Mouse (Mus musculus) testis, postnatal 14 days (tissue): Measurements from ENCODE around the gene R3hdm4.

Experiments
- DNase-seq: peaks from one replicate; pipeline ENCODE4 v3.0.0; 2021; ENCODE audit warnings: low spot score

Gene R3hdm4

DNA sequence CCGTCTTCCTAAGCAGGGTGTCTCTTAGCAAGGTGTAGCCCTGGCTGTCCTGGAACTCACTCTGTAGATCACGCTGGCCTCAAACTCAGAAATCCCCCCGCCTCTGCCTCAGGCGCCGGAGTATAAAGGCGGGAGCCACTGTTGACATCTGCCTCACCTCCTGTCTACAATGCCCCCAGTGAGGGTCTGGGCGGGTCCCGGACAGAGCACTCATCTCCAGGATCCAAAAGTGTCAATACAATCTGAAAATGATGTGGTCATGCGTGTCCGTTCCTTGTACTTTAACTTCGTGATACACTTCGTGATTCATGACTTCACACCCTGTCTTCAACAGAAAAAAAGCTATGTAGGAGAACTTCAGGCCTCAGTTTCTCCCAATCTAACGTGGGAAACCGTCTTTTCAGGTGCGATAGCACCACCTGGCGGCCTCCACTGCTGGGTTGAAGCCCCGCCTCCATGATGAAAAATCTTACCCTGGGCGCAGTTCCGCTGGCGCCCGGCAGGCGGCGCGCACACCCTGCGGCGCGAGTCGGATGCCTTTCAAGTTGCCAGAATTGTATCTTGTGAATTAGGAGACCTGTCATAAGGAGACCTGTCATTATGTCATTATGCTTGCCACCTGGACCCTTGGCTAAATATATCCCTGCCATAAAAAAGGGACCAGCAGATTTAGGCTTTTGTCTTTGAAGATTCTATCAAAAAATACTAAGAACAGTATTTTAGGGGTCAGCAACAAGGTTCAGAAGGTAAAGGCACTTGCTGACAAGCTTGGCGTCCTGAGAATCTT, 4.2 kb upstream of the R3hdm4 start:
- peak; percentile 87 for DNase-seq

DNA sequence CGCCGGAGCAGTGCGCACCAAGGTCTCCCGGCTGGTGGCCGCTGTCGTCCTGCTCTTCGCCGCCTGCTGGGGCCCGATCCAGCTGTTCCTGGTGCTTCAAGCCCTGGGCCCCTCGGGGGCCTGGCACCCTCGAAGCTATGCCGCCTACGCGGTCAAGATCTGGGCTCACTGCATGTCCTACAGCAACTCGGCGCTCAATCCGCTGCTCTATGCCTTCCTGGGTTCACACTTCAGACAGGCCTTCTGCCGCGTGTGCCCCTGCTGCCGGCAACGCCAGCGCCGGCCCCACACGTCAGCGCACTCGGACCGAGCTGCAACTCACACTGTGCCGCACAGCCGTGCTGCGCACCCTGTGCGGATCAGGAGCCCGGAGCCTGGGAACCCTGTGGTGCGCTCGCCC, 564 bp upstream of the R3hdm4 start:
- no peak for DNase-seq

DNA sequence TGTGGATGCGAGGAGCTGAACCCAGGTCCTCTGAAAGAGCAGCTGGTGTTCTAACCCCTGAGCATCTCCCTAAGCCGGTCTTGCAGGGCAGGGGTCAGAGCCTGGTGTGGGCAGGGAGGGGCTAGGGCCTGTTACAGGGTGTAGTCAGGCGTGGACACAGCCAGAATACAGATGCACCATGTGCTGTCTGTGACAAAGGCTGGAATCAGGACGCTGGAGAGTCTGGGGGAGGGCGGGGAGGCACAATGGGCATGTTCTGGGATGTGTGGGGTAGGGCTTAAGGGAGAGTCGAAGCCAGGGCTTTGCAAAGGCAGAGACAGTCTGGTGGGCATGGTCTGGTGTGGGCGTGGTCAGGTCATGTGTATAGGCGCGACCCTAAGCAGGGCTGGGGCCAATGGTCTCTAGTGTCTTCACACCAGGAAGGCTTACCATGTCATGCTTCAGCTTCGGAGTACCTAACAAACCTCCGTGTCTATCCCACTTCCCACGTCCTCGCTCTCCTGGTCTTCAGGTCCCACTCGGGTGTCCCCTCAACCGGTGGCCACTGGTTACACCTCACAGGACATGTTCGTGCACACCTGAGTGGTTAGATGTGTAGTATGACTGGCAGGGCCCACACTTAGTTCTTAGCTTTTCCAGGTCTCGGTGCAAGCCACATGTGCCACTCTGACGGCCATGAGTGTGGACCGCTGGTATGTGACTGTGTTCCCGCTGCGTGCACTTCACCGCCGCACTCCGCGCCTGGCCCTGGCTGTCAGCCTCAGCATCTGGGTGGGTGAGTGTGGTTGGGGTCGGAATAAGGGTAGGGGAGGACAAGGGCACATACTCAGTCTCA, 735 bp downstream of the R3hdm4 start:
- no peak for DNase-seq

DNA sequence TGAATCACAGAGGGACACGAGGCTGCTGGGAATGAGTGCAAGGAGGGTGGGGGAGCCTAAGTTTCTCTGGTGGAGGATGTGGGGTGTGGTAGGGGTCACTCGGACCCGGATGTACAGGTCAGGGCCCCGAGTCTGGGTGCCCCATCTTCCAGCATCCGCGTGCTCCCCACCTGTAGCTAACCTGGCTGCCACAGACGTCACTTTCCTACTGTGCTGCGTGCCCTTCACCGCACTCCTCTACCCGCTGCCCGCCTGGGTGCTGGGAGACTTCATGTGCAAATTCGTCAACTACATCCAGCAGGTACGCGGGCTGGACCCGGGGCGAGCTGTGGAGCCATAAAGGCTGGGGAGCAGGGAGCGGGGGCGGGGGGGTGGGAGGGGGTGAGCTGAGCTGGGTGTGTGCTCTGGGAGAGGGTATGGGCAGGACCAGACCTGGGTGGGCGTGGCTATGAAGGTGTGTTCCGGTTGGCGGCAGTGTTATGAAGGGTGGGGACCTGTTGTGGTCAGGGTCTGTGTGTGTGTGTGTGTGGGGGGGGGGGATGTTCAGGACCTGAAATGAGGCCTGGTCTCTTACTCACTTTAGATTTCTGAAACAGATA, 1.7 kb downstream of the R3hdm4 start:
- no peak for DNase-seq

DNA sequence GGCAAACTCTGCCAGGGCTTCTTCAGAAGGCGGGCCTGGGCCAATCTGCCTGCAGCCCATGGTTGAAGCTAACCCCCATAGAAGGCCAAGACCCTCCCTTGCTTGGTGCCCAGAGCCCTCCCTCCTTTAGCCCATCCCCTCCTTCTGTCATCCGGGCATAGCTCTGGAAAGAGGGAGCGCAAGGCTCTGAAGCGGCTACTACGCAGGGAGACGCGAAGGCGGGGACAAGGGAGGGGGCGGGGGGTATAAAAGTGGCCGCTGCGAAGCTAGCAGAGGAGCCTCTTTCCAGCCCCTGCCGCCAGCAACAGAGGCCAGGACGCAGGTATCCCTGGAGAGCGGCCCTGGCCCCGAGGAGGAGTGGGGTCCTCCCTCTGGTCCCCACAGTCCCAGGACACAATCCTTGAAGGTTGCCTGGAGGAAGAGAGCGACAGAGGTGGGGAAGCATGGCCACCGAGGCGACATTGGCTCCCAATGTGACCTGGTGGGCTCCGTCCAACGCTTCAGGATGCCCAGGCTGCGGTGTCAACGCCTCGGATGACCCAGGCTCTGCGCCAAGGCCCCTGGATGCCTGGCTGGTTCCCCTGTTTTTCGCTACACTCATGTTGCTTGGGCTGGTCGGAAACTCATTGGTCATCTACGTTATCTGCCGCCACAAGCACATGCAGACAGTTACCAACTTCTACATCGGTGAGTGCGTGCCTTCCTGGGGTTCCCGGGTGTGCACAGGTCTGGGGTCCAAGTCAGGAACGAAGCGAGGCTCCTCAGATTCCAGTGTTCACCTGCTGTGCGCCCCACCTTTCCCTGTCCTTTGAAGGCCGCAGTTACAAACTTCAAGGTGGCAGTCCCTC, 2.6 kb downstream of the R3hdm4 start:
- DNase-seq = no peak

DNA sequence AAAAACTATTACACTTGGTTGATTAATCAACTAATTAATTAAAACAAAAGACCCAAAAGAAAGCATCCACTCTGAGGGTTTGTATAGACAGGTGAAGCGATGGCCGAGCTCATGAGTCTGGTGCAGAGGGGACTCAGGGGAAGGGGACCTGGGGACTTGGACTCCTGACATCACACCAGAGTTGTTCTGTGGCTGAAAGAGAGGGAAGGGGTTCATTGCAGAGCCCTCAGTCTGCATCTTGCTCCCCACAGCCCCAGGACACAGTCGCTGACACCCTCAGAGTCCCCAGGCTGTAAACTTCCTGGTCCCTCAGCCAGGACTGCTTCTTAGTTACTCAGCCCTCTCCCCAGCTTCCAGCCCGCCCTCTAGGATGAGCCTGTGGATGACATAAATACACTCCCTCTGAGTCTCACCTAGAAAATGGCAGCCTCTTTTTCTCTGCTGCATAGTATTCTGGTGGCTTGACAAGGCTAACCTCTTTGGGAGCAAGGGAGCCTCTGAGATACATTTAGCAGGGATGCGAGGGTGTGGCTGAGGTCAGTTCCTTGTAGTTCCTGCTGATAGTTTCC, 3.4 kb downstream of the R3hdm4 start:
- DNase-seq = no peak

DNA sequence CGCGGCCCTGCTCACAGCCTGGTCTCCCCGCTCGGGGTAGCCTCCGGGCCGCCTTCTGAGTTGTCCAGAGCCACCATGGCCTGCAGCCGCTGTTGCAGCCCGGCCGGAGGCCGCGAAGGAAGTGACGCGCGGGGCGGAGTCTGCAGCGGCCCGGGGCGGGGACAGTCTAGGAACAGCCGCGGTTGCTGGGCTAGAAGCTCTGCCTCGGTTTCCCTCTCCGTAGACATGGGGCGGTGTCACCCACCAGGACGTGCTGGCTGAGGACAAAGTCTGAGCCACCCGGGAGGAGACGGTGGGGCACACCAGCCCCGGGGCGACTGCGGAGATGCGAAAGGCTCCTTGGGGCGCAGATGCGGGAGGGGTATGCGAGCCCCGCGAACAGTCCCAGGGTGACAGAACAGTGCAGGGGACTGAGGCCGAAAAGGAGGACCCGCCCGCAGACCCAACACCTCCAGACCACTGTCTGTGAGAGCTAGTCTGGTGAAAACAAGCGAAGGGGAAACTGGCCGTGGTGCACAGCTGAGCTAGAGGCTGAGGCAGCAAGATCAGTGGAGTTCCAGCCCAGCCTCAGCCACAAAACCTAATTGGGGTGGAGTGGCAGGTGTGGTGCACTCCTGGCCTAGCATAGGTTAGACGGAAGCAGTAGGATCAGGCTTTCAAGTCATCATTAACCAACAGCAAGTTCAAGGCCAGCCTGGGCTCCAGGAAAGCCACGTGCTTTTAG, 4.0 kb downstream of the R3hdm4 start, which contains the start of gene Kiss1r:
Gene Kiss1r (plus strand): TSS at position 164 of the 724 bp plus-strand sequence.
- DNase-seq = peak; percentile 77

DNA sequence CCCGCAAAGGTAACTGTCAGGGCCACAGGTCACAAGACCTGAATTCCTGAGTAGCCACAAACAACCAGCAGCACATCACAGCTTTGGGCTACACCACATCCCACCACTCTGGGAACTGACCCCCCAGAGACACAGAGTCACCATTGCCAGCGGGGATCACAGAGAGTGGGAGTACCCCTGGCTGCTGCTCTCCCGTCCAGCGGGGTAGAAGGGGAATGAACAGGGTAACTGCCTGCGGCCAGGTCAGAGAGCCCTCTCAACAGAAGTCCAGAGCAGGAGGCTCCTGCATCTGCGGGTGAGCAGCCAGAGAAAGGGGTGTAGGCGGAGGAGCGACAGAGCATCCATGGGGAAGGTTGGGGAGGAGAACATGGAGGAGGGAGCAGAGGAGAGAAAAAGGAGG, 4.9 kb downstream of the R3hdm4 start:
- DNase-seq = no peak

DNA sequence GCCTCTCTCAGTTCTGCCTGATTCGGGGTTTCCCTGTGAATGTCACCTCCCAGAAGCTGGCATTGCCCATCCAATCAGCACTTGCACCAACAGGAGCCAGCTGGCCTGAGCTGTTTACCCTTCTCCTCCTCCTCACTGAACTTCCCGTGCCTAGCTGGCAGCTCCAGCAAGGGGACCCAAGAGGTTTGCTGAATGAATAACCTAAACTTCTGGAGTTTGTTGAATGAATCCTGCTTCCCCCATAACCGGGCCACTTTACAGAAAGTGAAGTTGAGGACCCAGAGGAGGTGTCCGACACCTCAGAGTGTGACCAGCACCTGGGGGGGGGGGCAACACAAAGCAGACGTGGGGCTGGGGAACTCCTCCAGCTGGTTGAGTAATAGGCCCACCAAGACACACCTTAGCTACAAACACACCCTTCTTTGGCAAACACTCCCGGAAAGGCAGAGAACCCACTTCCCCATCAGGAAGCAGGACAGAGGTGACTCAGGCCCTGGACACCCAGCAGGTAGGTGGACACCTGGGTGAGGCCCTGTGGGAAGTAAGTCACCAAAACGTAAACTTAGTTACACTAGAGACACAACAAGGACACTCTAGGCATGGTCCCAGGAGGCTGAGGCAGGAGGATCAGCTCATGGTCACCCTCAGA, 5.9 kb downstream of the R3hdm4 start:
- no peak for DNase-seq

DNA sequence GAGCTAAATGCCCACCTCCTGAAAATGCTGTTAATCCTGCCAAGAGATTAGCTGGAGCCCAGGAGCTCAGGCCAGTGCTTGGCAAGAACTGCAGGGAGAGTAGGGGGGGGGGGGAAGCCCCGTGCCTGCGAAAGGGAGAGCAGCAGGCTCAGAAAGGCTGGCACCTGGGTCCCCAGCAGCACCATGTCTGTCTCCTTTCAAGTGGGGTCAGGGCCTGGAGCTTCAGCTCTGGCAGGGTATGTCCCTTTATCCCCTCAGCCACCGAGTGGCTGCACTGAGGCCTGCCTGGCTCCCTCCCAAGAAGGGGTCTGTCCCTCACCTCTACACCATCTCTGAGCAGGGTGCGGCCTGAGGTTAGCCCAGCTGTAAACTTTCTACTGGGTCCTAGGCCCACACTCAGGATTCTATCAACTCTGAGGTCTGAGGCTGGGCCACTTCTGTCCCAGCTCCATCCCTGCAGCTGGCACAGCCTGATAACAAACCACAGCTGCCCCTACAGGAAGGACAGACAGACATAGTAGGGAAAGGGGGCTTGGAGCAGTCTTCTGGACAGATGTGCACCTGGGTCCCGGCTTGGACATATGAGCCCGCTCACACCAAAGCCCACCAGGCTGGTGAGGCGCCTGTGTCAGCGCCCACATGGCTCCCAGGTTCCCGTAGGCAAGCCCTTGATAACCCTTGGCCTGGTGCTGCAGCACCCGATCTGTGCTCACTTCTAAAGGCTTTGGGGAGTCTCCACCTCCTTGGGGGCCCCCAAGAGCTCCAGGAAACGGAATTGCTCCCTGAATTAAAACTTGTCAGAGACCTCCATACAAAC, 6.7 kb downstream of the R3hdm4 start:
- DNase-seq = no peak

DNA sequence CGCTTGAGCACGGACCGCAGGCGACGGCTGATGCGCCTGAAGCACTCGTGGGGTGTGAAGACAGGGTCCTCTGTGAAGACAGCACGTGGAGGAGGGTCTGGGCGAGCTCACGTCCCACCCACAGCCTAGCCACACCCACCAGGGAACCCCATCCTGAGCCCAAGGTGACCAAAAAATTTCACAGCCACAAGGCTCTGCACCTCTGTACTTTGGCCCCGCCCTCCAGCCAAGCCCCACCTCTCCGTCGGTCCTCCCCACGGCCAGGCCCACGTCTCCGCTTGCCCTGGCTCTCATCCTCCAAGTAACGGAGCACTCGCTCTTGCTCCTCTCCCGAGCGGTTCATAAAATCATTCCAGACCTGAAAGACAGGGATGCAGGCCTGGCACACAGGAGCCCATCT, 8.6 kb downstream of the R3hdm4 start:
- DNase-seq = no peak

DNA sequence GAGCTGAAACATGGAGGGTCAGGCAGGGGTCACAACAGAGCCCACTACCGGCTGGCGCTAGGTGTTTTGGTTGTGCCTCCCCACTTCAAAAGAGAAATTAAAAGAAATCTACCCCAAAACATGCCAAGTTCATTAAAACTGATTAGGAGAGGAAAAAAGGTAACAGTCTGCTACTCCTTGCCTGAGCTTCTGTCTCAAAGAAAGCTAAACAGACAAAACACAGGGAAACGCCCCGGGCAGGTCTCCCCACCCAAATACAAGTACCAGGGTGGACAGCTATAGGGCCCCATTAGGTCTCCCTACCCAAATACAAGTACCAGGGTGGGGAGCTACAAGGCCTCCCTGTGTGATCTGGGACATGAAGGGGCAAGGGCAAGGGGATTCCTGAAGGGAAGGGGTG, 10.5 kb downstream of the R3hdm4 start, which contains the start of gene Gm26602:
Gene Gm26602 (plus strand): TSS at position 301 of the 400 bp plus-strand sequence.
- DNase-seq = no peak

DNA sequence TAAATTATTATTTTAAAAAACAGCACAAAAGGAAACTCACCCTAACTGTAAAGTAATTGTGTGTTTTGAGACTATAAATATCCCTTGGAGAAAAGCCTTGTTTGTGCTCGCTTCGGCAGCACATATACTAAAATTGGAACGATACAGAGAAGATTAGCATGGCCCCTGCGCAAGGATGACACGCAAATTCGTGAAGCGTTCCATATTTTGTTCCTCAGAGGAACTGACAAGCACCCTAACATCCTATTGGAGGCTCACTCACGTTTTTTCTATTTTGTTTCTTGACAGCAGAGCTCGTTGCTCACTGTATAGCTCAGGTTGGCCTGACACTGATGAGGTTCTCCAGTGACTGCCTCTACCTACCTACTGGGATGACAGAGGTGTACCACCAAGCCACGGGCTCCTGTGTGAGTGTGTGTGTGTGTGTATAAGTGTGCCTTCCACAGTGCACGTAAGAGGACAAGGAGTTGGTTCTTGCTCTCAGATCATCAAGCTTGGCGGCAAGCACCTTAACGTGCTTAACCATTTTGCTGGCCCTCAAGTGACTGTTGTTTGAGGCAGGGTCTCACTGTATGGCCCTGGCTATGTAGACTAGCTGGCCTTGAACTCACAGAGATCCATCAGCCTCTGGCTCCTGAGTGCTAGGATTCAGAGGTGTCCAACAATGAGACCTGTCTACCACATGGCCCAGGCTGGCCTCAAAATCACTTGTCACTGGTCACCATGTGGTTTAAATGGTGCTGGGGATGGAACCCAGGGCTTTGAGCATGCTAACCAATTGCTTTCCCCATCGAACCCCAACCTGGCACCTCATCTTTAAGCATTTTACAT, 11.7 kb downstream of the R3hdm4 start:
- peak; percentile 48 for DNase-seq

DNA sequence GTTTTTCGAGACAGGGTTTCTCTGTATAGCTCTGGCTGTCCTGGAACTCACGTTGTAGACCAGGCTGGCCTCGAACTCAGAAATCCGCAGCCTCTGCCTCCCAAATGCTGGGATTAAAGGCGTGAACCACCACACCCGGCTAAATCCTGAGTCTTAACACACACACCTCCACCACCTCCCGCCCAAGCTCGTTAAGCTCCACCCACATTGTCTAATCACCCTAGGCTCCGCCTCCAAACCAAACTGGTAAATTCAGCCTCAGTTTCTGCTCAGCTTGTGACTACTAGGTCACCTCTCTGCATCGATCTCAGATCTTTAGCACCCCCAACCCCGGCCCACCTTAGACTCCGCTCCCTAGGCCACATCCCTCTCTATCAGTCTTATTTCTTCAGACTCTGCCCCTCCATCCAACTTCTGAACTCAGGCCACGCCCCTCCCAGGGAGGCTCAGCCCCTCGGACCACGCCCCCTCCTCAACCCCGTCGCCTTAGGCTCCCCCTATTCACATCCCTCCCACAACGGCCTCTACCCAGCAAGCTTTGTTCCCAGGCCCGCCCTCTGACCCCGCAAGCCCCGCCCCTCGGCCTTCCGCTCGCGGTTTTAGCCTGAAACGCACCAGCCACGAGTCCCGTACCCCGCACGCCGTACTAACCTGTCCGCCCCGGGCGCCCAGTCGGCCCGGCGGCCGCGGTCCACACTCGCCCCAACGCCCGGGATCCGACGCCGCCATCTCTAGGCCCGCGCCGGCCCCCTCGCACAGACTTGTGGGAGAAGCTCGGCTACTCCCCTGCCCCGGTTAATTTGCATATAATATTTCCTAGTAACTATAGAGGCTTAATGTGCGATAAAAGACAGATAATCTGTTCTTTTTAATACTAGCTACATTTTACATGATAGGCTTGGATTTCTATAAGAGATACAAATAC, 12.6 kb downstream of the R3hdm4 start, which contains the start of gene Med16:
Gene Med16 (minus strand): TSS at position 757 of the 925 bp plus-strand sequence.
- peak; percentile 98 for DNase-seq

DNA sequence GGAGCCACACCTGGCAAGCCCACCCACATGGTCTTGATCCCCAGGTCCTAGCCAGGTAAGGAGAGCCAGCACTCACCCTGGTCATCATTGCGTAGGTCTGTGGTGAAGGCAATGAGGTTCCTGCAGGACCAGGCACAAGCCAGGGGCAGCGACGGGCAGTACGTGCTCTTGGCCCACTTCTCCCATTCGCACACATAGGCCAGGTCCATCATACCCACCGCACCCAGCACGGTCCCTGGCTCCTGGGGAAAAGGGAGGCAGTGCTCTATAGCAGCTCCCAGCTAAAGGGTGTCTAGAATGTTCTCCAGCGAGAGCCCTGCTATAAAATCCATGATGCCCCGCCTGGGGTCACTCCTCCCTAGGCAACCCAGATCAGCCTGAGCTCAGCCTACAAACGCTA, 13.6 kb downstream of the R3hdm4 start:
- DNase-seq = no peak

DNA sequence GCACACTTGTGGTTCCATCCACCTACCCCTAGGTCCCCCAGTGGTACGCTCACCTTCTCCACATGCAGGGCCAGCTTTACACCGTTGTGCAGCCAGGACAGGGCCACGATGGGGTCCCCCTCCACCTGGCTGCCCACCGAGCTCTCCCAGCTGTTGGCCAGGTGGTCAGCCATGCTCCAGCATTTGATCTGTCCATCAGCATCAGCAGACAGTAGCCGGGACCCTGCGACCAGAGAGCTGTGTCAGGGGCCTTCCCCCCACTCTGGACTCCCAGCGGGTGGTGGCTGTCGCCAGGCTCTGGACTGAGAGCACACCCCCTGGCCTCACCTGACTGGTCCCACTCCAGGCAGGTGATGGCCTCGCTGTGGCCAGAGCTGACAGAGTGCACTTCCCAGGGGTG, 14.3 kb downstream of the R3hdm4 start:
- no peak for DNase-seq

DNA sequence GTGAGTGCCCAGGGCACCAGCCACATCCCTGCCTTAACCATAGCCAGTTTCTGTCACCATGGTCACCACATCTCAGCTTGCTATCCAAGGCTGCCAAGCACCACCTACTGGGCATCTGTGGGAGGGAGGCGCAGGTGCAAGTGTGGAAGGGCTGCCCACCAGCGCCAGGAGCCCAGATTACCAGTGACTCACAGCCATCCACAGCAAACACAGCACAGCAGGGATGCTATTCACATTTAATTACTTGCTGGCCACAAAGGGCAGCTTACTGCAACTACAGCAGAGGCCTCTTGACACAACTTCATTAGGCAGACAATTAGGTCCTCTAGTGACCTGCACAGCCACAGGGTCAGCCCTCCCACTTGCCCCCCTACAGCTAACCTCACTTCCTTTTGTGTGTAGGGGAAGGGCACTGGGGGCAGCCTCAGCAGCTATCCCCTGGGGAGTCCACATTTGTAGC, 20.0 kb downstream of the R3hdm4 start:
- DNase-seq = no peak
